Mouse (Mus musculus): ENCODE results near the gene Bpifb3.

Gene Bpifb3

GRCm38 (mm10) chr2:153970221-153970620 lies 52.2 kb downstream of the Bpifb3 start:
- in situ Hi-C loops (cut with MboI; ENCODE audit: low pct_unique_long_range_greater_than_20kb in 1 of 2, low sequenced_read_pairs in 2 of 2, unreplicated experiment in 1 of 2) = no loop called here

GRCm38 (mm10) chr2:153974582-153974981 lies 56.6 kb downstream of the Bpifb3 start, which contains the start of gene Bpifa6:
Gene Bpifa6 (plus strand): TSS chr2:153974945.
- in situ Hi-C loops (cut with MboI; ENCODE audit: low pct_unique_long_range_greater_than_20kb in 1 of 2, low sequenced_read_pairs in 2 of 2, unreplicated experiment in 1 of 2) = no loop called here
